Mouse (Mus musculus): ENCODE measurements around the gene Gm11060.

DNA sequence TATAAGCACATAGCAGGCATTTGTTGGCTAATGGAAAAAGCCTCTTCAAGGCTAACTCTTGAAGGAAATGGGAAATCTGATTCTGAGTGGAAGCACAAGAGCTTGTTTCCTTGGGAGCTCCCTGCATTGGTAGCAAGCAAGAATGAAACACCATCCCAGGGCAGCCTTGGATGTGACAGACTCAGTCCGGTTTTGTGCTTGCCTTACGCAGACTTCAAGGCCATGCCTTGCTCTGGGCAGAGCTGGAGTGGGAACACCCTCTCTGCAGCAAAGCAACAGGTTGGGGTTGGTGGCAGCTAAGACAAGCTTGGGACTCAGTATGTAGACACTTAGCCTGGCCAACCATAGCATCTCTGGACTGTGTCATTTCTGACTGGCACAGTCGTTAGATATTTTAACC lies 5.7 kb upstream of the Gm11060 start:
- TF ChIP-seq CTCF (IDR thresholded peaks at IDR 0.05; ENCODE audit: low read depth) (no peak), EP300 (IDR thresholded peaks at IDR 0.05; ENCODE audit: low read depth) (no peak)

Measured in liver, postnatal 0 days (tissue).